Mouse (Mus musculus) retina, adult 2 months (tissue): Measurements from ENCODE around the gene Cpa4.

Experiments used
- DNase-seq: peaks from one replicate; pipeline ENCODE4 v3.0.0-alpha.2; 2012; ENCODE audit warnings: low read depth, low spot score

Gene Cpa4

GRCm38 (mm10) chr6:30624763-30625162 is 56.6 kb downstream of the Cpa4 start:
- DNase-seq = no peak

GRCm38 (mm10) chr6:30628152-30628551 is 60.0 kb downstream of the Cpa4 start:
- DNase-seq = no peak

- DNase-seq = no peak
Observed at GRCm38 (mm10) chr6:30629989-30630388, 61.8 kb downstream of the Cpa4 start.

GRCm38 (mm10) chr6:30635361-30635862 is 67.2 kb downstream of the Cpa4 start:
- no peak for DNase-seq

- no peak for DNase-seq
Observed at GRCm38 (mm10) chr6:30636186-30636842, 68.1 kb downstream of the Cpa4 start.

GRCm38 (mm10) chr6:30638674-30639268 is 70.6 kb downstream of the Cpa4 start, which contains the start of gene Cpa1:
TSS of gene Cpa1 (plus strand) at chr6:30639218.
- no peak for DNase-seq
